Mouse (Mus musculus) intestine, embryonic 14.5 days (tissue): ENCODE results near the gene Mdfi. TPM values are rescaled to one million over a fixed set of nuclear protein-coding genes. Genes with fewer than 3 reads are reported as not detected.
A peak's percentile ranks its signal among the peaks of the same experiment; 100 is the strongest.

Experiments used
- ATAC-seq: fragments of 200-750 bp; cut with Nextera tagmentation; replicated peaks from 2 replicates; pipeline ENCODE4 v1.8.0; 2017; ENCODE audit warnings: low read depth, moderate number of reproducible peaks, moderate TSS enrichment, moderate library complexity; ENCODE audit not compliant: low FRiP score, low TSS enrichment
- DNase-seq: peaks from one replicate; pipeline ENCODE4 v3.0.0-alpha.2; 2018; ENCODE audit warnings: low spot score
- H3K27ac ChIP-seq: fragments of 300-500 bp; sonication (generic); 2 replicates; pipeline ENCODE4 v1.5.1; 2014; ENCODE audit warnings: low read depth, mild to moderate bottlenecking, control low read depth
- H3K27me3 ChIP-seq: fragments of 300-500 bp; sonication (generic); replicated peaks from 2 replicates; pipeline ENCODE4 v1.6.1; 2014; ENCODE audit warnings: low read length, control low read depth; ENCODE audit not compliant: control insufficient read depth, insufficient read depth
- H3K36me3 ChIP-seq: fragments of 300-500 bp; sonication (generic); 2 replicates; pipeline ENCODE4 v1.6.1; 2014; ENCODE audit warnings: low read length, control low read depth; ENCODE audit not compliant: control insufficient read depth, insufficient read depth
- H3K4me1 ChIP-seq: fragments of 300-500 bp; sonication (generic); replicated peaks from 2 replicates; pipeline ENCODE4 v1.6.1; 2014; ENCODE audit warnings: low read length, control low read depth, mixed read lengths; ENCODE audit not compliant: control insufficient read depth, insufficient read depth
- H3K4me2 ChIP-seq: fragments of 300-500 bp; sonication (generic); 2 replicates; pipeline ENCODE4 v1.6.1; 2014; ENCODE audit warnings: low read length
- H3K4me3 ChIP-seq: fragments of 300-500 bp; sonication (generic); 2 replicates; pipeline ENCODE4 v1.5.1; 2014; ENCODE audit warnings: low read depth, low read length, control low read depth, mixed read lengths
- H3K9ac ChIP-seq: fragments of 300-500 bp; sonication (generic); 2 replicates; pipeline ENCODE4 v1.6.1; 2014; ENCODE audit warnings: mild to moderate bottlenecking, low read length
- H3K9me3 ChIP-seq: fragments of 300-500 bp; sonication (generic); 2 replicates; pipeline ENCODE4 v1.6.1; 2016; ENCODE audit warnings: low read length, control low read depth; ENCODE audit not compliant: control insufficient read depth
- WGBS: fragments of 180-500 bp; shearing (Covaris S2); extraction: QIAGEN DNeasy Blood & Tissue Kit; methylation state at CpG from one replicate; pipeline ENCODE4 v1.1.7; 2014; 5-methylcytosine and 5-hydroxymethylcytosine counted together
- polyA plus RNA-seq: library from polyadenylated mRNA; unstranded; fragments of >200 nt; fragmentation: Nextera tagmentation; extraction: Ambion mirVana; gene quantifications from 2 replicates; pipeline ENCODE4 v1.2.1, GENCODE M21; 2014

Gene Mdfi
- polyA plus RNA-seq, 1 experiment from 2014 or later, result 31.7 TPM

DNA sequence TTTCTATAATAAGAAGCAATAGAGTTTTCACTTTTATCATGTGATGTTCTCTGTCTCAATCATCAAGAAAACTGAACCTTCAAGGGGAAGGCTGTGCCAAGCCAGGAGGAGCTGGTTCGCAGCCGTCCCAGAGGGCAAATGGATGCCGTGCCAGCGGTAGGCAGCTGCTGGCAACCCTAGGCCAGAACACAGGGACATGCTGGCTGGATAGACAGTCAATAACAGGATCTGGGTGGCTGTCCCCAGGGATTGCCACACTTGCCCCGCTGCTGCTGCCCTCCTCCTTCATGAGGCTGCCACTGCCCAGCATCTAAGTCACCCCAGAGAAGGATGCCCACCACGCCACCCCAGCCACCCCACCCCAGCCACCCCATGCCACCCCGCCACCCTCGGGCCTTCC, 7.0 kb upstream of the Mdfi start:
- H3K27me3 ChIP-seq, result no peaks in the 10 kb centered on the region
- 0 out of 2 replicates have a peak, but pooled peaks cover 5% of the 10 kb centered on the region for H3K4me1 ChIP-seq
- no peaks in the 10 kb centered on the region for H3K9me3 ChIP-seq
- WGBS, result 92% methylated on average over 8 of the region's 8 CpGs
- no peak overlapping the region for H3K27ac ChIP-seq
- no peaks in the 10 kb centered on the region for H3K36me3 ChIP-seq
- ATAC-seq, result no peak
- no peak for DNase-seq
- H3K9ac ChIP-seq, result no peak overlapping the region
- no peak overlapping the region for H3K4me2 ChIP-seq
- H3K4me3 ChIP-seq, result no peak overlapping the region

DNA sequence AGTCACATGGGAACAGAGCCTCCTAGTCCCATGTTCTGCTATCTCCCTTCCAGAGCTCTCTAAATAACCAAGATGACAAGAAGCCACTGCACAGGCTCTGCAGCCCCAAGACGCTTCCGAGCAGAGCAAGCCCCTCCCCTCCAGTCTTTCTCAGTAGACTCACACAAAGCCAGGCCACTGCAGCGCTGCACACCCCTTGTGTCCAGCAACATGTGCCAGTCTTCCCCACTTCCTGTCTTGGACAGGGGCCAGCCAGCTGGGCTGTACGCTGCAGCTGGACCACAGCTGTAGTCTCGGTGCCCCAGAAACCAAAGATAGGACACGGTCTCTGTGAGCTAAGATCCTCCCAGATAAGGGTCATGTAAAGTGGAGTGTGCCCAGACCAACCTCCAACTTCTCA, 3.3 kb upstream of the Mdfi start:
- H3K4me1 ChIP-seq, result peaks cover 13% of the 10 kb centered on the region
- no peak overlapping the region for H3K27ac ChIP-seq
- no peaks in the 10 kb centered on the region for H3K9me3 ChIP-seq
- ATAC-seq (no peak), DNase-seq (no peak)
- no peak overlapping the region for H3K4me3 ChIP-seq
- H3K27me3 ChIP-seq, result 0 out of 2 replicates have a peak, but pooled peaks cover 2% of the 10 kb centered on the region
- 21% methylated on average over 6 of the region's 6 CpGs for WGBS
- H3K9ac ChIP-seq, result no peak overlapping the region
- no peak overlapping the region for H3K4me2 ChIP-seq
- H3K36me3 ChIP-seq, result no peaks in the 10 kb centered on the region

DNA sequence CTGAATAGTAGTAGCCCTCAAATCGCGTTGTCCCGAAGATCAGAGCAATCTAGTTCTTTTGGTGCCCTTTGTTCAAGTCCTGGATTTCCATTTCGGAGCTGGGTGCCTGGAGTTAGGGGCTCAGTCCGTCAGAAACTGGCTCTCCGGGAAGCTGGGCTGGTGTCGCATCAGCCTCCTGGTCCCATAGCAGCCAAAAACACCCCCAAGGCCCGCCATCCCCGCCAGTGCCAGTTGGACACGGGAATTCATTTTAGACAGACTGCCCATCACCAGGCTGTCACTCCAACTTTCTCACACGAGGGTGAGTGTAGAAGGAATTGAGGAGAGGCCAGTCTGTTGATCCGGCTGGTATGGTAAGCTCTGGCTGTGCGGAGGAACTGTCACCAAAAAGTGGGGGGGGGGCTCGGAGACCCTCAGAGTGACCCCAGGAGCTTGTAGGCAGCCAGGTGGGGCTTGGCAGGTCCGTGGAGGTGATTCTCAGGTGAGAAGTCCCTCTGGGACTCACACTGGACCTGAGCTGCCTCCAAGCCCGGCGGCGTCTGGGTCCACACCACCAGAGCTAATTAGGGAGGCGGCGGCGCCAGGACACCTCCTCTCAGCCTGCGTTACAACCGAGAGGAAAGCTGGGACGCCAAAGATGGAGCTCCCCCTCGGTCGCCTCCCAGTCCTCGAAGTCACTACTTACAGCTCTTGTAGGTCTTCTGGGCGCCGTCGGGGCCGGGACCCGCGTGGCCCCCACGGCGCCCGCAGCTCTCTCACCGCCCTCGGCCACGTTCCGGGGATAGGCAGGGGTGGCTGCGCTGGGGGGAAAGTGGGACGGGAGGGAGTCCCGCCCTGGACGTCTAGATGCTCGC, 636 bp downstream of the Mdfi start:
- peak; percentile 74 for DNase-seq
- Histone ChIP-seq H3K27me3 (0 out of 2 replicates have a peak, but pooled peaks cover 2% of the 10 kb centered on the region), H3K9me3 (no peaks in the 10 kb centered on the region), H3K4me1 (peaks cover 24% of the 10 kb centered on the region), H3K4me2 (peak overlapping the region; percentile 82), H3K27ac (peak overlapping the region; percentile 80; the same call in 1 of the 2 replicates), H3K36me3 (0 out of 2 replicates have a peak, but pooled peaks cover 3% of the 10 kb centered on the region), H3K9ac (peak overlapping the region; percentile 76), H3K4me3 (peak overlapping the region; percentile 91)
- ATAC-seq, result no peak
- WGBS, result 4% methylated on average over 45 of the region's 45 CpGs

DNA sequence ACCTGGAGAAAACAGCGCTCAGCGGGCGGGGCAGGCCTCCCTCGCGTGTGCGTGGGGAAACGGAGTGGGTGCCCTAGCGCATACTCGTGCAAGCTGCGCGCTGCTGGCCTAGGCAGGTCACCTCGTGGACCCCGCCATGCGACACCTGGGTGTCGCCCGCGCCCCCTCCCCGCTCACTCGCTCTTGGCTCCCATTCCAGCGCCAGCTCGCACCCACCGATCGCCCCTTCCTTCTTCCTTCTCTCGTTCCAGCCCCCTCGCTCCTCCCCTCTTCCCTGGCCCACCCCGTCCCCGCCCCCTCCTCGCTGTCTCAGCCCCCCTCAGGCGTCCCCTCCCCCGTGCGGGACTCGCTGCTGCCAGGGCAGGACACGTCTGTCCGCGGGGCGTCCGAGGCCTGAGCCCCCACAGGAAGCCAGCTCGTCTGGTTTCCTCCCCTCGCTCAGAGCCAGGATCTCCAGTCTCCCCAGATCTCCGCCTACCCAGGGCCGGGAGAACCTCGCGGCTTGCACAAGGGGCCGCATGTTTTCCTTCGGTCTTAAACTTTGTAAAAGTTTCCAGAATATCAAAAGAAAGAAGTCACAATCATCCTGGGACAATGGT, 1.4 kb downstream of the Mdfi start:
- peak overlapping the region; percentile 80 for H3K27ac ChIP-seq
- under 1% methylated on average over 43 of the region's 45 CpGs for WGBS

DNA sequence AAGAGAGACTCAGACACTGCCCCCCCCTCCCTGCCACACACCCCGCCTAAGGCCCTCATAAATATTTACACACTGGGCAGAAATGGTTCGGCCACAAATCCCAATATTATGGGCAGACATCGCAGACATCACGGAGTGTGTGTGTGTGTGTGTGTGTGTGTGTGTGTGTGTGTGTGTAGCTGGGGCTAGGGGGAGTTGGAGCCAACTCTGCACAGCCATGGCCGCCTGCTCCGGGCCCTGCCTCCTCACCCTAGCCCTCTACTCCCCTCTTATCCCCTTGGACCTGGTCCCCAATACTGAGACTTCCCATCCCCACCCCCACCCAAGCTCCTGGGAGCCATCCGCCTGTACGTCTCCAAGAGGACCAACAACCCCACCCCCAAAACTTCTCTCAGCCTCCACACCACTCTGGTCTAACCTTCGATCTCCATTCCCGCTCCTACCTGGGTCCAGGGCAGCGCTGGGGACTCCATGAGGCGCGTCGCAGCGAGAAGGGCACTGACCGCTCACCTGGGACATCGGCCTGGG, 1.9 kb downstream of the Mdfi start:
- Histone ChIP-seq H3K27ac (peak overlapping the region; percentile 80), H3K4me3 (peak overlapping the region; percentile 91), H3K27me3 (0 out of 2 replicates have a peak, but pooled peaks cover 2% of the 10 kb centered on the region), H3K9ac (peak overlapping the region; percentile 76), H3K36me3 (peaks cover 11% of the 10 kb centered on the region; the same call in 1 of the 2 replicates), H3K4me2 (peak overlapping the region; percentile 82), H3K4me1 (peaks cover 24% of the 10 kb centered on the region), H3K9me3 (no peaks in the 10 kb centered on the region)
- under 1% methylated on average over 17 of the region's 17 CpGs for WGBS
- peak; percentile 68 for ATAC-seq
- DNase-seq, result peak; percentile 83

More for the DNA sequence above, 1.4 kb downstream of the Mdfi start:
- peaks cover 24% of the 10 kb centered on the region for H3K4me1 ChIP-seq
- H3K9ac ChIP-seq, result peak overlapping the region; percentile 76
- 0 out of 2 replicates have a peak, but pooled peaks cover 5% of the 10 kb centered on the region for H3K36me3 ChIP-seq
- peak; percentile 73 for ATAC-seq
- 0 out of 2 replicates have a peak, but pooled peaks cover 2% of the 10 kb centered on the region for H3K27me3 ChIP-seq
- H3K4me2 ChIP-seq, result peak overlapping the region; percentile 82
- DNase-seq, result peak; percentile 85
- peak overlapping the region; percentile 91 for H3K4me3 ChIP-seq
- H3K9me3 ChIP-seq, result no peaks in the 10 kb centered on the region

DNA sequence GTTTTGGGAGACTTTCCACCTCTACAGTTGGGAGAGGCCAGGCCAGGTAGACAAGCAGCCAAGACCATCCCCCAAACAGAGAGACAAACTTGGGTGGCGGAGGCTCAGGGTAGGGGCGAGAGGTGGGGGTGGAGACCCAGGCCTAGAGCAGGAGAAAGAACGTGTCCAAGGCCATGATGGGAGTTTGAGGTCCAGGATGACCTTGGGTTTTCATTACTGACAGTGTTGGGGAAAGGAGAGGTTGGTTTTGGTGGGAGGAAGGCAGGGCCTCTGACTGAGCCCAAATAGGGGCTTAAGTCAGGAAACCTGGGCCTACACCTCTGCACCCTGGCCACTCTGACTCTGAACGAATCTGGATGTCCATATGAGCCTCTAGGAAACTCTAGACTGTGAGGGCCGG, 2.7 kb downstream of the Mdfi start:
- no peak for DNase-seq

DNA sequence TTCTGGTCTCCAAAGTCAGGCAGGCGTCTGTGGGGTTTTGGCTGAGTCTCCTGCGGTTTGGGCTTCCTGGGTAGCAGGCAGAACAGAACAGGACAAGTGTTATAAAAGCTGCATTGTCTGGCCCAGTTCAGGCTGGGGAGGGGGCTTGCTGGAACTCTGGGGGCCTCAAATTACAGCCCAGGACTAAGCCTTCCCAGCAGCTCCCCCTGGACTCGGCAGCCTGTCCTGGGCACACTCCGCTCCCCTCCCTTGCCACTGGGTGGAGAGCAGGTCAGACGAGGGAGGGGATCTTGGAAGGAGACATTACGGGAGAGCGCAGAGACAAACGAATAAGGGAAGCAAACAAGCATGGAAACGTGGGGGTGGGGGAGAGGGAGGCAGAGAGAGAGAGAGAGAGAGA, 3.3 kb downstream of the Mdfi start:
- peak overlapping the region; percentile 91 for H3K4me3 ChIP-seq
- H3K9ac ChIP-seq, result peak overlapping the region; percentile 29; the same call in 1 of the 2 replicates
- peaks cover 17% of the 10 kb centered on the region for H3K36me3 ChIP-seq
- H3K9me3 ChIP-seq, result no peaks in the 10 kb centered on the region
- H3K27me3 ChIP-seq, result 0 out of 2 replicates have a peak, but pooled peaks cover 2% of the 10 kb centered on the region
- 10% methylated on average over 9 of the region's 9 CpGs for WGBS
- 0 out of 2 replicates have a peak overlapping the region, but pooled peaks have one; percentile 5 for H3K27ac ChIP-seq
- peak overlapping the region; percentile 82 for H3K4me2 ChIP-seq
- peaks cover 24% of the 10 kb centered on the region for H3K4me1 ChIP-seq
- DNase-seq (no peak), ATAC-seq (no peak)

More for the DNA sequence above, 2.7 kb downstream of the Mdfi start:
- ATAC-seq, result no peak
- H3K9me3 ChIP-seq, result no peaks in the 10 kb centered on the region
- H3K4me2 ChIP-seq, result peak overlapping the region; percentile 82
- H3K4me1 ChIP-seq, result peaks cover 24% of the 10 kb centered on the region
- H3K9ac ChIP-seq, result peak overlapping the region; percentile 76
- H3K4me3 ChIP-seq, result peak overlapping the region; percentile 91
- peaks cover 17% of the 10 kb centered on the region for H3K36me3 ChIP-seq
- H3K27me3 ChIP-seq, result 0 out of 2 replicates have a peak, but pooled peaks cover 2% of the 10 kb centered on the region
- 40% methylated on average over 5 of the region's 5 CpGs for WGBS
- H3K27ac ChIP-seq, result peak overlapping the region; percentile 80

DNA sequence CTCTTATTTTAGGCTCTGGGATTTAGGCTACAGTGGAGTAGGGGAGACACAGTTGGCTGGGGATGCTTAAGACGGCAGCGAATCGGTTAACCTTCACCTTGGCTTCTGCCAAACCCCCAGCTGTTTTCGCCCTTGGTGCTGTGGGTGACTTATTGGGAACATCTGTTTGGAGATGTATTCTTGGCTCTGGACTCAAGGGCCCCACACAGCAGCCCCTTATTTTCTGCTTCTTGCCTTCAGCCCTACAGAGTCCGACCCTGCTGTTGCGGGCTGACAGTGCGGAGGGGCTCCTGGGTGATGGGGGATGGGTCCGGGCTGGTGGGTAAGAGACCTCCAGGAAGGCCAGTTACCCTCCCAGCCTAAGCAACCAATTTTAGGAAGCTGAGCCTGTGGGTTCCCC, 13.2 kb downstream of the Mdfi start:
- Histone ChIP-seq H3K4me1 (peaks cover 3% of the 10 kb centered on the region; the same call in 1 of the 2 replicates), H3K9ac (no peak overlapping the region), H3K4me2 (no peak overlapping the region), H3K27me3 (no peaks in the 10 kb centered on the region), H3K36me3 (peaks cover 70% of the 10 kb centered on the region), H3K27ac (no peak overlapping the region), H3K9me3 (no peaks in the 10 kb centered on the region), H3K4me3 (no peak overlapping the region)
- ATAC-seq, result no peak
- DNase-seq, result no peak
- WGBS, result 64% methylated on average over 8 of the region's 8 CpGs
